Mouse (Mus musculus): ENCODE measurements around the gene Otub1.

The Otub1 gene

DNA sequence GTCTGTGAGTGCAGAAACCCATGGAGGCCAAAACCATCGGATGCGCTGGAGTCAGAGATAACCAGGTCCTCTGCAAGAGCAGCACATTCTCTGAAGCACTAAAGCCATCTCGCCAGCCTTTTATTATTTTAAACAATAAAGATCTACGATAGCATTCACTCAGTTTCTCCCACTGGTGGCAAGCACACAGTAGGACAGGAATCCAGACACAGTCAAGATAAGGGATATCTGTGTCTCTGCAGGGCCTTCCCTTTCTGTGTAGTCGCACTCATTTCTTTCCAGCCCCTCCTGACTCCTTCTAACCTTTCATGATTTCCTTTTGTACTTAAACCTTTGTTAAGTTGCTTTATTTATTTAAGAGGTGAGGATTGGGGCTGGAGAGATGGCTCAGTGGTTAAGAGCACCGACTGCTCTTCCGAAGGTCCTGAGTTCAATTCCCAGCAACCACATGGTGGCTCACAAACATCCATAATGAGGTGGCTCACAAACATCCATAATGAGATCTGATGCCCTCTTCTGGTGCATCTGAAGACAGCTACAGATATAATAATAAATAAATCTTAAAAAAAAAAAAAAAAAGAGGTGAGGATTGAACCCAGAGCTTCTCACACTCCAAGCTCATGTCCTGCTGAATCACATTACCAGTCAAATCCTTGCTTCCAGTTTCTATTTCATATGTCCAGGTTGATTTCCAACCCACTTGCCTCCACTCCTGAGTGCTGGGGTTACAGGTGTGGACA lies 4.0 kb upstream of the Otub1 start:
- DNase-seq (ENCODE audit: extremely low read depth, insufficient read length, low spot score) = no peak

DNA sequence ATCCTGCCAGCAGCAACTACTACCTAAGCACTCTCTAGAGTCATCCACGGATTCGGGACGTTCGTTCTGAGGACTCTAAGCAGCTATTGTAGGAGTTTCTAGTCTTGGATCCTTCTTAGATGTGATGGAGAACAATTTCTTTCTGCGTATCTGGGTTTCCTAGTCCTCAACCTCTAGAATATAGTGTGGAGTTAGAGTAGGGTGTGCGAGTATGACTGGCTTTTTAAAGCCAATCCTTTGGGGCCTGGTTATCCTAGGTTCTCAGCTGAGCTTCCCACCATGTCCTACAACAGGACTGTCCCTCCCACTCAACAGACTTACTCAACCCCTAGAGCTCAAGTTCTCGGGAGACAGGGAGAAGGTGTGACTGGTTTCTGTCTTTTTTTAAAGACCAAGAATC lies 790 bp downstream of the Otub1 start:
- DNase-seq (ENCODE audit: extremely low read depth, insufficient read length, low spot score) = no peak

DNA sequence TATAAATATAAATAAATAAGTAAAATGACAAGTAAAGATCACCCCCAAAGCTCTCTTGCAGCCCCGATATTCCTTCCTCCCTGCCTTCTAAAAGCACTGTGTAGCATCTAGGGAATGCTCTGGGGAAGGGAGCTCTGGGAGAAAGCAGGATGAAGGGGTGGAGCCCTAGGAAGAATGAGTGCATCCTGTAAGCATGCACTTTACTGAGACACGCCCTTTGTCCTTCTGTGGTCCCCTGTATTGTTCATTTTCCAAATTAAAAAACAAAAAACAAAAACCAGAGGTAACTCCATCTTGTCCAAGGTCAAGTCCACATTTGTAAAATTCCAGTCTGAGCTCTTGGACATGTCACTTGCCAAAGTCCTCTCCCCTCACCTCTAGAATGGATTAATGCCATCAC lies 1.2 kb downstream of the Otub1 start:
- no peak for DNase-seq (ENCODE audit: extremely low read depth, insufficient read length, low spot score)

DNA sequence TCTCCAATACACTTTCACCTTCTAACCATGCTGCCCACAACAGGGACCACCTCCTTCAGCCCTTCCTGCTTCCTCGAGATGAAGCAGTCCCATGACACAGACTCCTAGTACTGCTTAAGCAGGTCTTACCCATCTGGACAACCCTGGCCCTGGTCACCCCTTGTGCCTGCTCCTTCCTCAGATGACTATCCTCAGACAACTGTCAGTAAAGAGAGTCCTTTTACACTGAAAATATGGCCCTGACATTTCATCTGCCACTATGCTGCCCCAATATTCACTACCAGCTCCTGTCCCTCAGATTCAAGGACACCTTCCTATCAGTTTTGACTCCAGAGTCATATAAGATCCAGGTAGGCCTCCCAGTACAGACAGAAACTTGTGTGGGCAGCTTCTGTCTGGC lies 5.7 kb downstream of the Otub1 start:
- DNase-seq (ENCODE audit: extremely low read depth, insufficient read length, low spot score) = no peak

DNA sequence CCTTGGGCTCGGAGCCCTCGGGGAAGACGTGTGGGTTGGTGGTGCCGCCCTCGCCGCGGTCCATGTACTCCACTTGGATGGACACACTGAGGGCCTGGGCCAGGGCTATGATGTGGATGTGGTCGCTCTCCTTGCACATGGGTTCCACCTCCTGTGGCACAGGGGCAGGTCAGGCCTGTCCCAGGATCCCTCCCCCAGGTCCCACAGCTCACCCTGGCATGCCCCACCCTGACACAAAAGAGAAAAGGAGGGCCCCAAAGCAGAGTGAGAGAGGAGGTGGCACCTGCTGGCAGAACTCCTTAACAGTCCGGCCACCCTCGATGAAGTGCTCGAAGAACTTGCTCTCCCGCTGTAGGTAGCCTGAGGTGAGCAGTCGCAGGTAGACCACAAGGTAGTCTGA lies 7.0 kb downstream of the Otub1 start:
- no peak for DNase-seq (ENCODE audit: extremely low read depth, insufficient read length, low spot score)

DNA sequence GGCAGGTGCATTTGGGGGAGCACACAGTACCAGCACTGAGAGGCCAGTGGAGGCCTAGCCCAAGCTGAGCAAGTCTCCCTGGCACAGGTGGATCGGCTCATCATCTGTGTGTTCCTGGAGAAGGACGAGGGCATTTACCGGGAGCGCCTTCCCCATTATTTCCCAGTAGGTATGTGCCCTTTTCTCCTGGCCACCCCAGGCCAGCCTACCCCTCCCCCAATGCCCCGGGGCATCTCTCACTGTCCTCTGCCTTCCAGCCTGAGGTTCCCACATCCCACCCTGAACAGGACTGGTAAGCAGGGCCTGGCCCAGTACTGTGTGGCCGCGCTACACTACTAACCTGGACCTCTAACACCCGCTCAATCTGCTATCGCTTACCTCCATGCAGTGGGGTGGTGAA lies 8.7 kb downstream of the Otub1 start:
- DNase-seq (ENCODE audit: extremely low read depth, insufficient read length, low spot score) = no peak

DNA sequence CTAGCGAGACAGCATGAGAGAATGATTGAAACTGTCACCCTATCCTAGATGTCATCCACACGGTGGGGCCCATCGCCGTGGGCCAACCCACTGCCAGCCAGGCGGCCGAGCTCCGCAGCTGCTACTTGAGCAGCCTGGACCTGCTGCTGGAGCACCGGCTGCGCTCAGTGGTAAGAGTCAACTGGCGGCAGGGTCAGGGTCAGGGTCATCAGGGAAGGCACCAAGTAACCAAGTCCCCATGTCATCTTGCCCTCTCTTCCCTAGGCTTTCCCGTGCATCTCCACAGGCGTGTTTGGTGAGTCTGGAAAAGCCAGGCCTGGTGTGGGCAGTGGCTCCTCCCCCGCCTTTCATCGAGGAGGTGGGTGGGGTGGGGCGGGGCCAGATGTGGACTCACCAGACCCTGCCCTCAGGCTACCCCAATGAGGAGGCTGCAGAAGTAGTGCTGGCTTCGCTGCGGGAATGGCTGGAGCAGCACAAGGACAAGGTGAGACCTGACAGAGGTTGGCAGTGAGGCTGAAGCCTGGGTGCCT lies 9.3 kb downstream of the Otub1 start:
- no peak for DNase-seq (ENCODE audit: extremely low read depth, insufficient read length, low spot score)

DNA sequence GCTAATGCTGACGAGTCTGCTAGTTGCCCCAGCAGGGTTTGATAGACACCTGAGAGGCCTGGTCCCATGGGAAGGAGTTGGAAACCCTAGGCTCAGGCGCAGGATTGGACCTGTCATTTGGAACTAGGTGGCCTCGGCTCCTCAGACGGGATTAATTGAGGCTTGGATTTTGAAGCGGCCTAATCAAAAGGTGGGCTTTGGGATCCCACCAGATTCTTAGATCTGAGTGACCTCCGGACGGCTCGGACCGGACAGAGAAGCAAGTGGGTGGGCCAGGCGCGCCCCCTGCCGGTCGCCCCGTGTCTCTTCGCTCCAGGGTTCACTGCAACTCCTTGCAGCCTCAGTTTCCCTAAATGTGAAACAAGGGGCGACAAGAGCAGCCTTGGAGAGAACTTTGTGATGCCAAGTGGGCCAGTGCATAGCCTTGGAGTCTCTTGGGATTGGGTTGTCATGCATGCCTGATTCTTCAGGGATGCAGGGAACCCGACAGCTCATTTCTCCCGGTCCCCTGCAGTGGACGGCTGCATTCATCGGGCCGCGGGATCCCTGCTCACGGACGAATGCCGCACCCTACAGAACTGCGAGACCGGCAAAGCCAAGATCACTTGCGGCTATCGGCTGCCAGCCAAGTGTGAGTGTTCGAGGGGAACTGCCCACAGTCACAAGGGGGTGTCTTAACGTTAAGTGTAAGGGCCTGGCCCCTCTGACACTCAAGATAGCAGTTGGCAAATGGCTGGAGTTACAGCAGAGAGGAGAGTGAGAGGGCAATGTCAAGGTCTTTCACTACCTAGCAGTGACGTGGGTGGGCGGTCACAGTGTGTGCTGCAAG lies 10.0 kb downstream of the Otub1 start:
- peak; percentile 28 for DNase-seq (ENCODE audit: extremely low read depth, insufficient read length, low spot score)

DNA sequence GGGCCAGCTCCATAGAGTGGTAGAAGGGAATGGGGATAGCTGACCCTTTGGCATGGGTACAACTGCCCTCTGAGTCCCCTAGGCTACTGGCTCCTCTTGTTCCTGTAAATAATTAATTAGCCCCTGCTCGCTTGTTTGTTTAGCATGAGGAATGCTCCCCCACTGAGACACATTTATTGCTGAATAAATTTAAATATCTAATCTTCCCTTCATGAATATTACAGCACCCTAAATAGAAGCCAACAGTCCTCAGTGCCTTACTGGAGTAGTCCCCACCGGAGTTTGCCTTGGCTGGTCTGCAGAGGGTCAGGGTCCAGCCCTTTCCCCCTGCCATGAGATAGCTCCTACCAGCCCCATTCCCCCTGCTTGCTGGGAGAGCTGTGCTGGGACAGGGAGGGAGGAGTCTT lies 13.6 kb downstream of the Otub1 start:
- DNase-seq (ENCODE audit: extremely low read depth, insufficient read length, low spot score) = no peak

DNA sequence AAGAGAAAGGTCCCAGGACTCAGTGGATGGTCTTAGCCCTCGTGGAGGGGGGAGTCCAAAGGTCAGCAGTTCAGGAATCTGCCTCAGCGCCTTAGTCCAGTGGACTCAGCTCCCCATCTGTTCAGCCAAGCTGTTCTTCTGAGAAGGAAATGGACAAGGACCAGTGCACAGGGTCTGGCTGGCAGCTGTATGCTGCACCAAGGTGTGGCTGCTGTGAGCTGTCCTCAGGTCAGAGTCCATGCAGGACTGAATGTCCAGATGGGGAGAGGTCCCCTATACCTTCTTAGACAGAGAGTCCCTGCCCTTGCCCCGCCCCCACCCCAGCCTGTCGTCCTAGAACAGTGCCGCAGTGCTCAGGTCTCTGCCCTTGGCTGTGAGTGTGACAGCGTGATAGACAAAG lies 14.5 kb downstream of the Otub1 start:
- no peak for DNase-seq (ENCODE audit: extremely low read depth, insufficient read length, low spot score)

DNA sequence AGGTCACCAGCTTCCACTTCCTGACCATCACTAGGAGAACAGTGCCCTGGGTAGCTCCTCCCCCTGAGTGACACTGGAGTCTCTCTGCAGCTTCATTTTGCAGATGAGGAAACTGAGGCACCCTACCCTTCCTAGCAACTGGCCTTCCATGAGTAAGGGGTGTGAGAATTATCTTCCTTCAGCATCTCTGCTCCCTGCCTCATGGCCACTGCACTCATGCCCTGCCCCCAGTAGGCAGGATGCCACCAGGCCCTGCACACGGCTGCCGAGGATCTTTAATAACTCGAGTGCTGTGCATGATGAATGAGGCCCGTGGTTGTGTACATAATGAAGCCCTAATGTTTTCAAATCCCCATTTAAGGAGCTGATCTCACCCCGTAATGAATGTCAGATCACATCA lies 15.1 kb downstream of the Otub1 start:
- no peak for DNase-seq (ENCODE audit: extremely low read depth, insufficient read length, low spot score)

DNA sequence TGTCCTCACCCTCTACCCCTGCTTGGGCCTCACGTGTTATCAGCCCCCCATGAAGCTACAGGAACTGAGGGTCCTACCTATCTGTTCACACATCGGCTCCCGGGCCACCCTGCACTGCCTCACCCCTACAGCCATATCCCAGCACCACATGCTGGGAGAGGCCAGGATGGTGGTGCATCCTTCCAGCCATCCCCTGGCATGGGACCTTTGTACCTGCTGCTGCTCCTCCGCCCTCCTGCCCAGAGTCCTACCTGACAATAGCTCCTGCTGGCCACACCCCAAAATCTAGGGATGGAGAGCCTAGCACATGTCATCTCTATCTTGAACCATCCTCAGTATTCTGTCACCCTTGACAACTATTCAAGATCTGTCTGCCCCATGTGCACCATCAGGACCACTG lies 17.1 kb downstream of the Otub1 start:
- DNase-seq (ENCODE audit: extremely low read depth, insufficient read length, low spot score) = no peak

DNA sequence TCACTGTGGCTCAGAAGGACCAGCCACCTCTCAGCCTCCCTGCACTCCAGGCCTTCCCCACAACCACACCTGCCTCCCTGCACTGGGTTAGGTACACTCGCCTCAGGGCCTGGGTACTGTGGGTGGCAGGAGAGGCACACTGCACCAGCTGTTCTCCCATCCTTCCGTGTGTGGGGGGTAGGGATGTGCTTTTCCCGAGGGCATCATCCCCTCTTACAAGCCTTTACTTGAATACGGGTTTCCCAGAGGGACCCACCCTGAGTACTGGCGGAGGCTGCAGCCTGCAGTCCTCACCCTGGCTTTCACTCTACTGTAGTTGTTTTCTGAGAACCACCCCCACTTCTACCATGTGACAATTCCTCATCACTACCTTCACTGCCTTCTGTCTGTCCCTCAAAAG lies 19.0 kb downstream of the Otub1 start:
- no peak for DNase-seq (ENCODE audit: extremely low read depth, insufficient read length, low spot score)

DNA sequence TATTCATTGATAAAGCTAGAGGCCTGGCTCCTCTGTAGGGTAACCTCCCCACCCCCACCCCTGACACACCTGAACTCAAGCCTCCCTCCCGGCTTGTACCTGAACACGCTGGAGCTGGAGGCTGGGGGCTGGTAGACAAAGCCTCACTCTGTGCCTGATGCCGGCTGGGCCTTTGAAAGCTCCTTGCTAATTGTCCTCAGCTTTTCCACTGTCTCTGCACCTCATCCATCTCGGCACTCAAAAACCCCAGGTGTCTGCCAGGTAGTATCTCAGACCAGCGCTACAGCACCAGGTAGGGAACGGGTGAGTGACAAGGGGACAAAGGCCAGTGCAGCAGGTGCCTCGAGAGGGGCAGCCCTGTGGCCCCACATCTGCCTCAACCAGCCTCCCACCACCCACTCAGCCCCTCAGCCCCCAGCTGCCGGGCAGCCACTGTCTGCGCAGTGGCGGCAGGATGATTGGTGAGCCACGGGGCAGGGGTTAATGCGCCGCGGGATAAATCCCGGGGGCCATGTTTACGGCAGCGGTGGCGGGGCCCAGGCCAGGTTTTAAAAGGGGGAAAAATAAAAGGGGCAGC lies 20.3 kb downstream of the Otub1 start:
- no peak for DNase-seq (ENCODE audit: extremely low read depth, insufficient read length, low spot score)

DNA sequence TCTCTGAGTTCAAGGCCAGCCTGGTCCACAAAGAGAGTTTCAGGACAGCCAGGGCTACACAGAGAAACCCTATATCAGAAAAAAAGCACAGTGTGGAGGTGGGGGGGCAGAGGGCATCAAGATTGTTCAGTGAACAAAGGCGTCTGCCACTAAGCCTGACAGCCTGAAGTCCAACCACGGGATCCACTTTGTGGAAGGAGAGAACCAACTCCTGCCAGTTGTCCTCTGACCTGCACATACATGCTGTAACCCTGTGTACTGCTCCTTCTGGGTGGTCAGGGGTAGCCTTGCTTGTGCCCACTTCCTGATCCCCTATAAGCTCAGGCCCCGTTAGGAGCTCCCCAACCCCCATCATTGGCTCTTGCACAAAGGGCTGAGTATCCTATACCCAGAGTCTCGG lies 21.1 kb downstream of the Otub1 start:
- no peak for DNase-seq (ENCODE audit: extremely low read depth, insufficient read length, low spot score)

DNA sequence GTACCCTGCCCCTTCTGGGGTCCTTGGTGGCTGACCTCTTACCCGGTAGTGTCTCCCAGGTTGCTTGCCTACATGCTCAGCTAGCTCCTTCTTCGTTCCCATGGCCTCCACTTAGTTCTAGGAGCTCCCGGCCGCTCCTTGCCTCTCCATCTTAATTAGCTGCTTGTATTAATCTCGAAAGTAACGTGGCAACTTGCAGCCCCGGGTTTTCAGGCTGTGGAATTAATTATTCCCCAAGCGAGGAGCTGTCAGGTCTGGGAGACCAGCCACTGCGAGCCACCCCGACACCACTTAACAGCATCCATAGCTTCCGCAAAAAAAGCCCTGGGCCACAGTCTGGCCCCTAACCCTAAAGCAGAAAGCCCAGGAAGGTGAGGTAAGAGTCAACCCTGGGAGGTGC lies 22.7 kb downstream of the Otub1 start:
- DNase-seq (ENCODE audit: extremely low read depth, insufficient read length, low spot score) = no peak

DNA sequence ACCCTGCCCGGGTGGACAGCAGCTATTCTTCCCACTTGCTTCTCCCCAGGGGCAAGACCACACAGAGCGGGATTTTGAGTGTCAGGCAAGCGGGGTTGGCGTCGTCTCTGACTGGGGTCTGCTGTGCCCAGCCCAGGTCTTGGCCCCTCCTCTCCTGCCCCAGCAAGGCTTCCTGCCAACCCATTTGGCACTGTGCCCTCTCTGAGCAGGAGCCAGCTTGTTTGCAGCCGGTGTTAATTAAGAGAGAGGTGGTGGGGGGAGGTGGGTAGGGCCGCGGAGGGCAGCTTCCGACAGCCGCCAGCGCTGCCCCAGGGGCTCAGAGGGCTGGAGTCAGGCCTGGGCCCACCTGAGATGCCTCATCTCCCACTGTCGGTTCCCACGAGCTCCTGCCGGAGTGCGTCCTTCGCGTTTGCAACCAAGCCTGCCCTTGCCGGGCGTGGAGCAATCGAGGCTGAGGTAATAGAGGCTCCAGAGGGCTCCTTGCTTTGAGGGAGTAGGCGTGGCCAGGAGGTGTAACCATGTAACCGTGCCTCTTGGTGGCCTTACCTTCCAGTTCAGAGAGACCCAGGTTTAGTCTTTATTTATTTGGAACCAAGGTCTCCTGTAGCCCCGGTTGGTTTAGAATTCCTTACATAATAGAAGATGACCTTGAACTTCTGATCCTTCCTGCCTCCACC lies 23.7 kb downstream of the Otub1 start:
- no peak for DNase-seq (ENCODE audit: extremely low read depth, insufficient read length, low spot score)

DNA sequence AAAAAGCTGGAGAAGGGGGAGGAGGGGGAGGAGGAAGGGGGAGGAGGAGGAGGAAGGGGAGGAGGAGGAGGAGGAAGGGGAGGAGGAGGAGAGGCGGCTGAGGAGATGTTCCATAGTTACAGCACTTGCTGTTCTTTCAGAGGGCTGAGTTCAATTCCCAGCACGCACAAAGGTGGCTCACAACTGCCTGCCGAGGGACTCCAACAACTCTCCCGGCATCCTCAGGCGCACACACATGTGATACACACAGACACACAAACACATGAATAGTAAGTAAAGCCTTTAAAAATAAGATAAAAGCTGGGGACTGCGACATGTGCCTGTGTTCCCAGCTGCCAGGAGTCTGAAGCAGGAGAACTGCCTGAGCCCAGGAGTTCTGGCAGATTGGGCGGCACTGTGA lies 24.6 kb downstream of the Otub1 start:
- DNase-seq (ENCODE audit: extremely low read depth, insufficient read length, low spot score) = no peak

DNA sequence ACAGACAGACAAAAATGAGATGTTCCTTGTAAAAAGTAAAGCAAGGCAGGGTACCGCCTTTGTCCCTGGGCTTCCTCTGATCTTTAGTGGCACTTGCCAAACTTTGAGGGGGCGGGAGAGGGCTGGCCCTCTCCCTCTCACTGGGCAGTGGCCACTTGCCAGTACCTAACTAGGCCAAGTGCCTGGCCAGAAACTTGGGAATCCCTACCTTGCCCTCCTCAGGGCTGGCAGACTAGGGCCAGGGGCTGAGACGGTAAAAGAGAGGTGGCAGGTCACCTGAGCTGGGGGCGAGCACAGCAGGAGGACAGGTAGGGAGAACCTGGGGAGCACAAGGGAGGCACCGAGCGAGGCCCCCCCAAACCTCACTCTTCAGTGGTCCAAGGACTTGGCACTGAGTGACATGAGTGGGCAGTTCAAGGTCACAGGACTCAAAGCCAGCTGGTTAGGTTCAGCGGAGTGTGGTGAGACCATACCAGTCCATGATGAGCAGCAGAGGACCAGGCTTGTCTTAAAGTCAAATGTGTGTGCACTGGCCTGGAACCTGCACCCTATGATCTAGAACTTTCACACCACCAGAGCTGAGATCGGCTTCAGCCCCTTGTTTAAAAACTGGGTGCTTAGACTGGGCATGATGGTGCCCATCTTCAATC lies 25.2 kb downstream of the Otub1 start:
- no peak for DNase-seq (ENCODE audit: extremely low read depth, insufficient read length, low spot score)

DNA sequence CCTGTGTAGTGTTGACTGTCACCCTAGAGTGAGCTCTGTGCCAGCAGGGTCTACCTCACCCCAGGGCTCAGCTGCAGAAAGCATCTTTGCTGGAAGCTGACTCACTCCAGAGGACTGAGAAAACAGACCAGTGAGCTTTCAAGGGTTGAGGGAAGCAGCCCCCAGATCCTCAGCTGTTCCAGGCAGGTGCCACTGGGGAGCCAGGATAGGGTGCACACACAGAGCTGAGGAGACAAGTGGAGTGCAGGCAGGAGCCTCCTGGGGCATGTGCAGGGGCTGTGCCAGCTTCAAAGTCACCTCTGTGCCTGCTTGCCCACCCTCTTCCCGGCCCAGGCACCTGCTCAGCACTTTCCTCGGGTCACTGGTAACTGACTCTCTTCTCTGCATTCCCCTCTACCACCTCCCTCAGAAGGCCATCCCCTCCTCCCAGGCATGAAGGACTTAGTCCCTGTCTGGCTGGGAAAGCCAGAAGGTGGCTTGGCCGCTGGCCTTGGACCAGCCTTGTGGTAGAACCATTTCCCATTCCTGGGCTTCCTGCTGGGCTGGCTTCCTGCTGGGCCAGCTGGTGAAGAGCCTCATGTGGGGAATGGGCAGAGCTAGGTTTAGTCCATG lies 27.2 kb downstream of the Otub1 start:
- DNase-seq (ENCODE audit: extremely low read depth, insufficient read length, low spot score) = peak; percentile 41
